Mouse (Mus musculus): ENCODE measurements around the gene Scrn1. TPM values are rescaled to one million over a fixed set of nuclear protein-coding genes. Genes with fewer than 3 reads are reported as not detected.

Gene Scrn1
- total RNA-seq (2014; fragmentation: Nextera tagmentation) (not detected in 2 replicates), total RNA-seq (2017) (not detected in 2 replicates)

GRCm38 (mm10) chr6:54565665-54566545 lies at the start of gene Scrn1:
Scrn1 (minus strand) TSS chr6:54566489.
- peak; percentile 63; the same call in 1 of the 2 replicates for ATAC-seq (replicated peaks; ENCODE audit: low FRiP score, low TSS enrichment, poor library complexity, severe bottlenecking)

GRCm38 (mm10) chr6:54606241-54606640 lies 40.0 kb upstream of the Scrn1 start:
- no peak for ATAC-seq (replicated peaks; ENCODE audit: low FRiP score, low TSS enrichment, poor library complexity, severe bottlenecking)

- ATAC-seq (replicated peaks; ENCODE audit: low FRiP score, low TSS enrichment, poor library complexity, severe bottlenecking), result no peak
Measured at GRCm38 (mm10) chr6:54604001-54604715, 37.9 kb upstream of the Scrn1 start.

- ATAC-seq (replicated peaks; ENCODE audit: low FRiP score, low TSS enrichment, poor library complexity, severe bottlenecking), result no peak
Measured at GRCm38 (mm10) chr6:54602891-54603290, 36.6 kb upstream of the Scrn1 start.

- no peak for ATAC-seq (replicated peaks; ENCODE audit: low FRiP score, low TSS enrichment, poor library complexity, severe bottlenecking)
Measured at GRCm38 (mm10) chr6:54600681-54601347, 34.5 kb upstream of the Scrn1 start.

- ATAC-seq (replicated peaks; ENCODE audit: low FRiP score, low TSS enrichment, poor library complexity, severe bottlenecking), result no peak
Measured at GRCm38 (mm10) chr6:54597711-54598110, 31.4 kb upstream of the Scrn1 start.

GRCm38 (mm10) chr6:54597208-54597607 lies 30.9 kb upstream of the Scrn1 start, which contains the start of gene Fkbp14:
Fkbp14 (minus strand) TSS chr6:54597308.
- no peak for ATAC-seq (replicated peaks; ENCODE audit: low FRiP score, low TSS enrichment, poor library complexity, severe bottlenecking)

- ATAC-seq (replicated peaks; ENCODE audit: low FRiP score, low TSS enrichment, poor library complexity, severe bottlenecking), result no peak
Measured at GRCm38 (mm10) chr6:54595330-54595878, 29.1 kb upstream of the Scrn1 start.

- ATAC-seq (replicated peaks; ENCODE audit: low FRiP score, low TSS enrichment, poor library complexity, severe bottlenecking), result peak; percentile 80
Measured at GRCm38 (mm10) chr6:54594469-54595329, 28.4 kb upstream of the Scrn1 start, which contains the start of gene Plekha8. Plekha8 (plus strand) TSS chr6:54595111.

- ATAC-seq (replicated peaks; ENCODE audit: low FRiP score, low TSS enrichment, poor library complexity, severe bottlenecking), result no peak
Measured at GRCm38 (mm10) chr6:54593766-54594468, 27.6 kb upstream of the Scrn1 start.

GRCm38 (mm10) chr6:54592938-54593535 lies 26.7 kb upstream of the Scrn1 start:
- peak; percentile 97 for ATAC-seq (replicated peaks; ENCODE audit: low FRiP score, low TSS enrichment, poor library complexity, severe bottlenecking)

GRCm38 (mm10) chr6:54591778-54592177 lies 25.5 kb upstream of the Scrn1 start:
- ATAC-seq (replicated peaks; ENCODE audit: low FRiP score, low TSS enrichment, poor library complexity, severe bottlenecking), result no peak

- ATAC-seq (replicated peaks; ENCODE audit: low FRiP score, low TSS enrichment, poor library complexity, severe bottlenecking), result no peak
Measured at GRCm38 (mm10) chr6:54590691-54591090, 24.4 kb upstream of the Scrn1 start.

- no peak for ATAC-seq (replicated peaks; ENCODE audit: low FRiP score, low TSS enrichment, poor library complexity, severe bottlenecking)
Measured at GRCm38 (mm10) chr6:54588212-54588611, 21.9 kb upstream of the Scrn1 start.

GRCm38 (mm10) chr6:54587683-54588082 lies 21.4 kb upstream of the Scrn1 start:
- ATAC-seq (replicated peaks; ENCODE audit: low FRiP score, low TSS enrichment, poor library complexity, severe bottlenecking), result no peak

- no peak for ATAC-seq (replicated peaks; ENCODE audit: low FRiP score, low TSS enrichment, poor library complexity, severe bottlenecking)
Measured at GRCm38 (mm10) chr6:54586911-54587310, 20.6 kb upstream of the Scrn1 start.

GRCm38 (mm10) chr6:54586175-54586574 lies 19.9 kb upstream of the Scrn1 start:
- ATAC-seq (replicated peaks; ENCODE audit: low FRiP score, low TSS enrichment, poor library complexity, severe bottlenecking), result peak; percentile 88
